Mouse (Mus musculus) kidney, adult 2 months (tissue): ENCODE data around the gene Armc12.

Experiments
- CTCF ChIP-seq: fragments of 200-500 bp; conservative IDR thresholded peaks from 2 replicates; pipeline ENCODE4 v1.5.1; 2011; ENCODE audit warnings: low read depth, mild to moderate bottlenecking, control low read depth, low read length, moderate library complexity, mixed read lengths; ENCODE audit not compliant: insufficient read depth, insufficient read length
- POLR2A ChIP-seq: fragments of 200-500 bp; IDR thresholded peaks from one replicate; pipeline ENCODE4 v1.6.1; 2011; ENCODE audit warnings: low read depth, low read length, control low read depth

DNA sequence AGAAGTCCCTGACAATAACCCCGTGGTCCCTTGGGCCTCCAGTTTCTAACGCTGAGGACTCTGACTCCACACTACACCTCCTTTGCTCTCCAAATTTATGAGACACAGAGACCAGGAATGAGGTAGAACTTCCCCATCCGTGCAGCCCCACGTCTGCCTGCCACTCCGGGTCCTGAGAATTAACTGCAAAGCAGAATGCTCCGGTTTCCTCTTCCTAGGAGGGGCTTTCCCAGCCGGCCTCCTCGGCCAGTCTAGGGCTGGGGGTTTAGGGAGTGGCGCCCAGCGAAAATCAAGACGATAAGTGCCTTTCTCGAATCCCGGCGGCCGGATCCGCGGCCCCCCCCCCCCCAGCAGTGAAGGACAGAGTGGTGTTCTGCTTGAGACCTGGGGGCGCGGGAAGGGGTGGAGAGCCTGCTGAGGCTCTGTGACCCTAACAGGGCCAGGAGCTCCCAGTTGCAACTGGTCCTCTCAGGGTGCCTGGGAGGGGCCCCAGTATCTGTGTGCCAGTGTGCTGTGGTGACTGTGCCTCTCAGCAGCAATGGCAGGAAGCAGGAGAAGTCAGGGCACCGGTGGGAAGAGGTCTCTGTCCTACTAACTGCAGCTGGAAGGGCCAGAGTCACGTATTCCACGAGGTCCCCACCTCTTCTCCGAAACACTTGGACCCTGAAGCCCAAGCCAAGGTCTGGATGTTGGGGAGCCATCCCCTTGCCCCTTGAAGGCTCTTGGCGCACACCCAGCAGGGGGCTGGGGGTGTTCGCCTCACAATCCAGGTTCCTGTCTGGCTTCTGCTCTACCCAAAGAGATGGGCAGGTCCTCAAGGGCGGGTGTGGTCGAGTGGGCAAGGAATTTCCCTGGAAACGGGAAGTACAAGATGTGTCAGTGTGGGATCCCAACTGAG, 19.9 kb upstream of the Armc12 start:
- TF ChIP-seq CTCF (no peak), POLR2A (no peak)
